In the genomic region with DNA sequence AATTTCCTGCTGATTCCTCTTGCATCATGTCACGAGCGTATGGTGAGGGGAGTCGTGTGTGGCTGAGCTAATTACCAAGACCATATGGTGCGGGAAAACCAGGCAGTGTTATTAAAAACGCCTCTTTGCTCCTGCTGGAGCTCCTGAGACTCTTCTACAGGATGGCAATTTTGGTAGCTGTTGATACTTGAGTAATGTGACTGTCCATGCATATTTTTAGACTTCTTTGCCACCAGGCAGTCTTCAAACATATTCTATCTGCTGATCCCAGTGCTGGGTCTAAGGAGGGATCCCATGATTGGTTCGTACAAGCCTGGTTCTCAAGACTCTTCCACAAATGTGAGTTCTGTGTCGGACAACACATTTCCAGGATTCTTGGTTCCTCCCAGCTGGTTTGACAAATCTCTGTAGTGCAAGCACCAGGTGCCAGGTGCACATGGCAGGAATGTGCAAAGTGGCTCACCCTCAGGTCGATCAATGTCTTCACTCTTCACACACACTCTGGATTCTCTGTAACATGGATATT, we compare ENCODE assay signal across 17 mouse cellular contexts. TPM values are rescaled to one million over a fixed set of nuclear protein-coding genes. Genes with fewer than 3 reads are reported as not detected.
DNase-seq lines count a peak whose midpoint lies in the region; ATAC-seq and TF ChIP-seq lines count a peak whose summit lies in the region.
"Had no signal": no experiment of that assay in that cellular context is flagged by ENCODE, and none has a peak within 500 bp of the region (broad histone marks: within the 10 kb centered on the region; RNA-seq: fewer than 3 reads in every experiment).

No protein-coding gene starts in this region.

- ATAC-seq in forebrain, embryonic 13.5 days: peak; percentile 82
- no peak for ATAC-seq in forebrain, embryonic 11.5 days (replicated peaks; ENCODE audit: low FRiP score)
- ATAC-seq in midbrain, embryonic 11.5 days (ENCODE audit: low FRiP score): no peak
- no peak for ATAC-seq in midbrain, embryonic 16.5 days
- ATAC-seq in midbrain, postnatal 0 days (ENCODE audit: low FRiP score): no peak; the same call in 1 of the 2 replicates

- H3K27ac ChIP-seq in forebrain, embryonic 13.5 days: no peak overlapping the region
- no peak overlapping the region for H3K27ac ChIP-seq in forebrain, embryonic 11.5 days (ENCODE audit: low read depth, low read length)
- H3K27ac ChIP-seq in midbrain, embryonic 11.5 days (ENCODE audit: low read depth, low read length): no peak overlapping the region
- no peak overlapping the region for H3K27ac ChIP-seq in midbrain, embryonic 16.5 days (ENCODE audit: low read length)
- no peak overlapping the region for H3K27ac ChIP-seq in midbrain, postnatal 0 days (ENCODE audit: low read depth, low read length)
- H3K27ac ChIP-seq: heart, adult 2 months; kidney, postnatal 0 days; macrophage; neural tube, embryonic 12.5 days had no signal

- no peak overlapping the region for H3K4me3 ChIP-seq in forebrain, embryonic 13.5 days
- H3K4me3 ChIP-seq in forebrain, embryonic 11.5 days (ENCODE audit: low read depth, low read length): no peak overlapping the region
- no peak overlapping the region for H3K4me3 ChIP-seq in midbrain, embryonic 11.5 days (ENCODE audit: low read depth, low read length)
- no peak overlapping the region for H3K4me3 ChIP-seq in midbrain, embryonic 16.5 days (ENCODE audit: low read depth, low read length)
- H3K4me3 ChIP-seq in midbrain, postnatal 0 days (ENCODE audit: low read depth, low read length): no peak overlapping the region
- H3K4me3 ChIP-seq: heart, adult 2 months; neural tube, embryonic 12.5 days had no signal

- no peaks in the 10 kb centered on the region for H3K27me3 ChIP-seq in forebrain, embryonic 13.5 days
- no peaks in the 10 kb centered on the region for H3K27me3 ChIP-seq in forebrain, embryonic 11.5 days (ENCODE audit: control insufficient read depth, insufficient read depth, low read length)
- no peaks in the 10 kb centered on the region for H3K27me3 ChIP-seq in midbrain, embryonic 11.5 days (ENCODE audit: control insufficient read depth, insufficient read depth, low read length)
- H3K27me3 ChIP-seq in midbrain, embryonic 16.5 days (ENCODE audit: control insufficient read depth, insufficient read depth, low read depth, low read length): no peaks in the 10 kb centered on the region
- no peaks in the 10 kb centered on the region for H3K27me3 ChIP-seq in midbrain, postnatal 0 days (ENCODE audit: insufficient read depth, low read length)
- H3K27me3 ChIP-seq: neural tube, embryonic 12.5 days had no signal

- no peak overlapping the region for H3K4me2 ChIP-seq in forebrain, embryonic 13.5 days
- no peak overlapping the region for H3K4me2 ChIP-seq in forebrain, embryonic 11.5 days (ENCODE audit: low read depth, low read length, severe bottlenecking)
- H3K4me2 ChIP-seq in midbrain, embryonic 11.5 days: no peak overlapping the region
- H3K4me2 ChIP-seq in midbrain, embryonic 16.5 days (ENCODE audit: low read length): no peak overlapping the region
- no peak overlapping the region for H3K4me2 ChIP-seq in midbrain, postnatal 0 days (ENCODE audit: low read depth, low read length, poor library complexity, severe bottlenecking)
- H3K4me2 ChIP-seq: liver, embryonic 11.5 days; neural tube, embryonic 12.5 days had no signal

- 0 out of 2 replicates have a peak, but pooled peaks cover 5% of the 10 kb centered on the region for H3K4me1 ChIP-seq in forebrain, embryonic 13.5 days
- H3K4me1 ChIP-seq in forebrain, embryonic 11.5 days (replicated peaks; ENCODE audit: control insufficient read depth, insufficient read depth, low read length): no peaks in the 10 kb centered on the region
- no peaks in the 10 kb centered on the region for H3K4me1 ChIP-seq in midbrain, embryonic 11.5 days (ENCODE audit: control insufficient read depth, insufficient read depth, low read length)
- no peaks in the 10 kb centered on the region for H3K4me1 ChIP-seq in midbrain, embryonic 16.5 days (ENCODE audit: control insufficient read depth, insufficient read depth, low read length)
- no peaks in the 10 kb centered on the region for H3K4me1 ChIP-seq in midbrain, postnatal 0 days (ENCODE audit: insufficient read depth, low read length)
- H3K4me1 ChIP-seq: neural tube, embryonic 12.5 days had no signal

- no peaks in the 10 kb centered on the region for H3K36me3 ChIP-seq in forebrain, embryonic 13.5 days (ENCODE audit: poor library complexity, severe bottlenecking)
- no peaks in the 10 kb centered on the region for H3K36me3 ChIP-seq in forebrain, embryonic 11.5 days (ENCODE audit: control insufficient read depth, insufficient read depth, low read length)
- no peaks in the 10 kb centered on the region for H3K36me3 ChIP-seq in midbrain, embryonic 11.5 days (ENCODE audit: control insufficient read depth, insufficient read depth, low read length)
- H3K36me3 ChIP-seq in midbrain, embryonic 16.5 days (ENCODE audit: control insufficient read depth, insufficient read depth, low read length): no peaks in the 10 kb centered on the region
- H3K36me3 ChIP-seq in midbrain, postnatal 0 days (ENCODE audit: insufficient read depth, low read length): no peaks in the 10 kb centered on the region
- H3K36me3 ChIP-seq: neural tube, embryonic 12.5 days had no signal

- DNase-seq in forebrain, embryonic 11.5 days (ENCODE audit: low spot score): no peak
- peak; percentile 78 for DNase-seq in midbrain, embryonic 11.5 days (ENCODE audit: low spot score, missing footprints)
- DNase-seq in cerebellum, postnatal 14 days: peak; percentile 51 to 71
- DNase-seq in midbrain, postnatal 0 days (ENCODE audit: low spot score): peak; percentile 74
- no peak for DNase-seq in gastrocnemius, adult 8-10 months (ENCODE audit: low spot score in 2 of 2)
- DNase-seq in ovary, postnatal 10 days (ENCODE audit: low spot score): no peak
- DNase-seq: adrenal gland, adult 2 months; heart, adult 2 months; heart, postnatal 4 days; thymus, postnatal 36 days had no signal

- no peak for TF ChIP-seq CTCF in midbrain, postnatal 0 days (IDR thresholded peaks at IDR 0.05)

- H3K9me3 ChIP-seq in forebrain, embryonic 13.5 days (replicated peaks): no peaks in the 10 kb centered on the region
- no peaks in the 10 kb centered on the region for H3K9me3 ChIP-seq in forebrain, embryonic 11.5 days (ENCODE audit: control insufficient read depth, low read length)
- no peaks in the 10 kb centered on the region for H3K9me3 ChIP-seq in midbrain, embryonic 11.5 days (ENCODE audit: control insufficient read depth, low read length)
- no peaks in the 10 kb centered on the region for H3K9me3 ChIP-seq in midbrain, embryonic 16.5 days (replicated peaks; ENCODE audit: control insufficient read depth, low read length, poor library complexity, severe bottlenecking)
- no peaks in the 10 kb centered on the region for H3K9me3 ChIP-seq in midbrain, postnatal 0 days (ENCODE audit: low read length)
- H3K9me3 ChIP-seq: neural tube, embryonic 12.5 days had no signal

- no peak overlapping the region for H3K9ac ChIP-seq in forebrain, embryonic 13.5 days
- H3K9ac ChIP-seq in forebrain, embryonic 11.5 days (ENCODE audit: low read length): no peak overlapping the region
- H3K9ac ChIP-seq in midbrain, embryonic 11.5 days (ENCODE audit: low read length): no peak overlapping the region
- H3K9ac ChIP-seq in midbrain, embryonic 16.5 days (ENCODE audit: low read depth, low read length): no peak overlapping the region
- no peak overlapping the region for H3K9ac ChIP-seq in midbrain, postnatal 0 days (replicated peaks; ENCODE audit: low read length, poor library complexity, severe bottlenecking)
- H3K9ac ChIP-seq: neural tube, embryonic 12.5 days had no signal

- WGBS in forebrain, embryonic 13.5 days: 65% methylated on average over 8 of the region's 8 CpGs
- WGBS in forebrain, embryonic 11.5 days: 78% methylated on average over 8 of the region's 8 CpGs
- 88% methylated on average over 8 of the region's 8 CpGs for WGBS in midbrain, embryonic 11.5 days
- 75% methylated on average over 8 of the region's 8 CpGs for WGBS in midbrain, embryonic 16.5 days
- 68% methylated on average over 8 of the region's 8 CpGs for WGBS in midbrain, postnatal 0 days

RNA-seq across cellular contexts. Expression of a gene that starts 52.3 kb away (rescaled TPM):
- not detected in 2 replicates for polyA plus RNA-seq in forebrain, embryonic 13.5 days (2015; fragmentation: Nextera tagmentation; extraction: Ambion mirVana)
- not detected in 2 replicates for polyA plus RNA-seq in forebrain, embryonic 11.5 days (2014; fragmentation: Nextera tagmentation; extraction: Ambion mirVana)
- polyA plus RNA-seq in midbrain, embryonic 11.5 days (2014; fragmentation: Nextera tagmentation; extraction: Ambion mirVana): not detected in 2 replicates
- polyA plus RNA-seq in midbrain, embryonic 16.5 days (2015; fragmentation: Nextera tagmentation; extraction: Ambion mirVana): not detected in 2 replicates
- not detected in 2 replicates for total RNA-seq in midbrain, postnatal 0 days (2014; rRNA removed)
- not detected in 2 replicates for polyA plus RNA-seq in midbrain, postnatal 0 days (2015; fragmentation: Nextera tagmentation; extraction: Ambion mirVana)
- not detected for total RNA-seq in gastrocnemius, adult 8-10 months (2022)
- total RNA-seq: adrenal gland, adult 2 months; heart, adult 2 months; heart, postnatal 4 days; MEL had no signal
- polyA plus RNA-seq: adrenal gland, adult 2 months; heart, adult 2 months; kidney, postnatal 0 days; liver, embryonic 11.5 days; macrophage; neural tube, embryonic 12.5 days had no signal

Comparison
In these comparisons a context has a peak if more than half of its experiments do, and no peak if none do; other contexts are left out.
1. DNase-seq: peak in midbrain, embryonic 11.5 days (single experiment), cerebellum, postnatal 14 days (2 of 2) and midbrain, postnatal 0 days (single experiment); none in forebrain, embryonic 11.5 days (single experiment), gastrocnemius, adult 8-10 months (0 of 2) and ovary, postnatal 10 days (single experiment).